Mouse (Mus musculus) left cerebral cortex, postnatal 14 days (tissue): ENCODE results near the gene Pdcd6ip. TPM values are rescaled to one million over a fixed set of nuclear protein-coding genes. Genes with fewer than 3 reads are reported as not detected.

ENCODE experiments used
- DNase-seq, 2 experiments: peaks; one replicate each; pipeline ENCODE4 v3.0.0; 2021 to 2022; ENCODE audit warnings: low spot score in 2 of 2, mixed read lengths in 1 of 2
- intact Hi-C: fragments of 180-260 bp; cut with DNase I; formaldehyde crosslinking; loops from one replicate; pipeline ENCODE4 v1.15.1; 2025
- total RNA-seq, 2 experiments: library from RNA; stranded (reverse); gene quantifications; 2 replicates each; pipeline ENCODE4 v1.2.3; 2021

Gene Pdcd6ip
- total RNA-seq, 2 experiments from 2014 or later: 61.6 to 62.9 TPM

DNA sequence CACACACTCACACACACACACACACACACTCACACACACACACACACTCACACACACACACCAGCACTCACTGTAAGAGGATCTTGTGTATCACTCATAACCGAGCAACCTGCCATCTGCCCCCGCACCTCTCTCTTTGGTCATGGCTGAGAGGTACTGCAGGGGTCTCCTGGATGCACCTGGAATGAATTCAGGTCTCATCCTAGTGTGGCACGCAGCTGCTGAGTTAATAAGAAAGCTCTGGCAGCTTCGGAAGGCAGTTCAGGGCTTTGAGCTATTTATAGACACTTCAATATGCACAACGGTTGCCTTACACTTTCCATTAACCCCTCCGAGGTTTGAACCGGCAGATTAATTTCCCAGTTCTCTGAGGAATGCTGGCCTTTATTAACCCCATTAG lies 73.1 kb downstream of the Pdcd6ip start:
- intact Hi-C loops: loop anchor here (10.0 kb wide), 2 partner anchors 460 to 1400 kb away; partner anchors contain the start of gene Arpp21
- DNase-seq: no peak

GRCm38 (mm10) chr9:113633168-113633744 lies 74.8 kb downstream of the Pdcd6ip start:
- intact Hi-C loops: loop anchor here (10.0 kb wide), 2 partner anchors 458 to 1398 kb away; partner anchors contain the start of gene Arpp21

GRCm38 (mm10) chr9:113632350-113633043 lies 75.6 kb downstream of the Pdcd6ip start:
- intact Hi-C loops: loop anchor here (10.0 kb wide), 2 partner anchors 458 to 1398 kb away; partner anchors contain the start of gene Arpp21
- DNase-seq: no peak

More at GRCm38 (mm10) chr9:113633168-113633744, 74.8 kb downstream of the Pdcd6ip start:
- DNase-seq: no peak

- intact Hi-C loops: loop anchor here (5.0 to 10.0 kb wide), 5 partner anchors 122 to 1395 kb away; partner anchors contain the start of gene Arpp21
These were observed 78.4 kb downstream of the Pdcd6ip start for GRCm38 (mm10) chr9:113629632-113630031.

DNA sequence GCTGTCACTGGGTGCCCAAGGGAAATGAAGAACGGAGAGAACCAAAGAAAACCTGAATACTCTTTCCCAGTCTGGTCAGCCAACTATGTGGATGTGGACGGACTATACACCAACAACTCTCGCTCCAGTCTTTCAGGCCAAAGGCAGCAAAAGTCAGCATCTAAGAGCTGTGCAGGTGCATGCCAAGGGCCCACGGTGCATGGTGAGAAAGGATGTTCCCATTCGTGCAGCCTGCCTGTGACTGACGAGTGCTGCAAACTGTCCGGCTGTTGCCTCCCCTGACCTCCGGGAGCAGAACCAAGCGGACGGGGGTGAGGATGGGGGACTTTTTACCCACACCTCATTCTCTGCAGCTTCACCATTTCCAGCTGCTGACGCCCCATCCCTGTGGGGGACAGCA lies 78.9 kb downstream of the Pdcd6ip start:
- intact Hi-C loops: loop anchor here (5.0 kb wide), 3 partner anchors 122 to 287 kb away; no protein-coding TSS in a partner anchor
- DNase-seq: no peak

More at GRCm38 (mm10) chr9:113629632-113630031, 78.4 kb downstream of the Pdcd6ip start:
- peak; percentile 90 for DNase-seq

GRCm38 (mm10) chr9:113628780-113629179 lies 79.3 kb downstream of the Pdcd6ip start:
- DNase-seq: no peak
- intact Hi-C loops: loop anchor here (5.0 kb wide), 3 partner anchors 121 to 286 kb away; no protein-coding TSS in a partner anchor

GRCm38 (mm10) chr9:113626730-113627129 lies 81.3 kb downstream of the Pdcd6ip start:
- peak in 1 of 2 experiments; percentile 45 for DNase-seq
- intact Hi-C loops: loop anchor here (5.0 kb wide), 3 partner anchors 119 to 284 kb away; no protein-coding TSS in a partner anchor

GRCm38 (mm10) chr9:113624086-113624485 lies 84.0 kb downstream of the Pdcd6ip start:
- no peak for DNase-seq
- intact Hi-C loops: no loop called here

- intact Hi-C loops: no loop called here
These were observed 91.0 kb downstream of the Pdcd6ip start for GRCm38 (mm10) chr9:113617081-113617480.

GRCm38 (mm10) chr9:113610776-113611175 lies 97.3 kb downstream of the Pdcd6ip start:
- DNase-seq: peak in 1 of 2 experiments; percentile 1
- intact Hi-C loops: no loop called here

More at GRCm38 (mm10) chr9:113617081-113617480, 91.0 kb downstream of the Pdcd6ip start:
- DNase-seq: no peak

GRCm38 (mm10) chr9:113602140-113602539 lies 105.9 kb downstream of the Pdcd6ip start:
- no peak for DNase-seq
- intact Hi-C loops: no loop called here

Other genes with a start within 250 kb of the Pdcd6ip start
- 100 to 1,000 TPM; 297 to 298 TPM for gene Clasp2, start 33.2 kb upstream of the Pdcd6ip start, total RNA-seq
- 10 to 100 TPM; 60.2 to 64.7 TPM for gene Ubp1, start 222.7 kb upstream of the Pdcd6ip start, total RNA-seq